Mouse (Mus musculus) urinary bladder, postnatal 4 days (tissue): ENCODE data around the gene Usp3.

Experiments used
- DNase-seq, 2 experiments: peaks; one replicate each; pipeline ENCODE4 v3.0.0; 2021 to 2022; ENCODE audit warnings: low spot score in 2 of 2

Usp3 gene

DNA sequence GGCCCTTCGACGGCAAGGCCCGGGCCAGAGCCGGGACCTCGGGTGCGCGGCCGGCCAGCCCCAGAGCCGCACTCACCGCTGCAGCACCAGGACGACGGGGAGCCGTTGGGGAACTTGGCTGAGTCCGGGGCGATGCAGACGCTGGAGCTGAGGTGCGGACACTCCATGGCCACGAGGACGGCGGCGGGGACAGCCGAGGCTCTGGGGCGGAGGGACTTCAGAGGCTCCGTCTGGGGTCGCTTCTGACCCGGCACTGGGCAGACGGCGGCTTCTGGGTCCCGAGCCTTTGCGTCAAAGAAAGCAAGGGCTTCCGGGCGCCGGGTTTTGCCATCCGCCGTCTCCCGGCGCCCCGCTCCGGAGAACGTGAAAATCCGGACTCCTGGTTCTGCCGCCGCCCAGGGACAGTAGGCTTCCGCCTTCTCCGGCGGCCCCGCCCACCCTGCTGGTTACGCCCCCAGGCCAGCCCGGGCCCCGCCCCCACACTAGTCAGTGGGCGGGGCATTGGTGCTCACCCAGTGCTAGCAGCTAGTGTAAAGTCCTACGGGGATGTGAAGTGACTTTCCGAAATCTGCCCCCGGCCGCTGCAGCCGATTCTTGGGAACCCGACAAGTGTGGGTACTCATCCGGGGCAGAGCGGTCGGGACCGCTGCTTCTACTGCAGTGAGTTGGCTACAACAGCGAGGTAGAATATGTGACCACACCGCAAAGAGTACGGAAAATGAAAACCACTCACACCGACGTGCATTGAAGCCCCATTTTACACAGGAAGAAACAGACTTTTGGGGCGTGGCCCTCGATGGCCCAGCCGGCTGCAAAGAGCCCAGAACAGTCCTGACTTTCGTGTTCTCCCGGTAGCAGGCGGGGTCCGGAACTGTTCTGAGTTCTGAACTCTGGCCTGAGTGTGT, at the start of gene Usp3:
Gene Usp3 (minus strand): TSS at position 435 of the 905 bp plus-strand sequence.
- peak; percentile 96 to 97 for DNase-seq

DNA sequence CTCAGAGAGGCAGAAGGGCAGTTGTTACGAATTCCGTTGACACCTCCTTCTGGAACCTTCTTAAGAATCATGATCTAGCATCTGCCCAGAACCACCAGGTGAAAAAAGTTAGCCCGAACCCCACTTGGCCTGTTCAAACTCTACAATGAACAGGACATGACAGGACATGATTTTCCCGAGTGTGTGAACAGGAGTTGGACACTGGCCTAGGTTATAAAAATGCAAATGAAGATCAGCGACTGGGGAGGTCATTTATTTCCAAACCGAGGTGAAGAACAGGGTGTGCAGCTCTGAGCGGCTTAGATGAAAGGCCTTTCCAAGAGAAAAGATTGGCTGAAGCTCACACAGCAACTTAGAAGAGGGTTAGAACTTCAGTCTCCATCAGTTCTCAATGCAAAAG, 47.5 kb upstream of the Usp3 start:
- no peak for DNase-seq

DNA sequence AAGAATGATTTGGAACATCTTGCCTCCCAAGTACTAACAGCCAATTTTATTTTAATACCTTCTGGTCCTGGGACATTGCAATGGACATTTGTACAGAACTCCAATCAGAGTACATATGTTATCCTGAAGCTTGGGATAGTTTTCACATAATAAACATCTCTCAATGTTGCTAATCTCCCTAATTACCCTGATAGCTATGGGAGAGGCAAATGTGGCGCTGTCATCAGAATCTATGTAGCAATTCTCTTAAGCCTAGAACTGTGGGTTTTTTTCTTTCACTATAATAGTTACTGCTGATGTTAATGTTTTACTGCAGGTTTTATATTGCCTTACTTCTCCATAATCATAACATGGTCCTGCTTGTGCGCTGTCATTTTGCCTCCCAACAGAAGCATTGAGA, 46.7 kb upstream of the Usp3 start:
- no peak for DNase-seq

DNA sequence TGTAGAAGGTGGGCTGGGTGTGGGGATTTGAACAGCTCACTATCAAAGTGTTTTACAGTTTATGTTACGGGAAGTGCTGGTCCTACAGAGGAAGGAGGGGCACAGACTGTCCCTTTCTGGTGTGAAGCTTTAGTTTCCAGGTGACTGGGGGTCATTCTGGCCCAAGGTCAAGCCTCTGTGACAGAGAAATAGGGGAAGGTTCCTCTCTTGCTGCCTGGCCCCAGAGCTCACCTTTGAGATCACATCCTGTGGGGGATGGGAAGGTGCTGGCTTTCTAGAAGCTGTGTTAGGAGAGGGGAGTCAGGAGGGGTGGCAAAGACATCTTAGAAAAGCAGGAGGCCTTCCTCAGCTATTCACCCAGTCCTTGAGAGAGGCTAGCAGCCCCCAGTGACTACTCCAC, 39.5 kb upstream of the Usp3 start:
- no peak for DNase-seq

DNA sequence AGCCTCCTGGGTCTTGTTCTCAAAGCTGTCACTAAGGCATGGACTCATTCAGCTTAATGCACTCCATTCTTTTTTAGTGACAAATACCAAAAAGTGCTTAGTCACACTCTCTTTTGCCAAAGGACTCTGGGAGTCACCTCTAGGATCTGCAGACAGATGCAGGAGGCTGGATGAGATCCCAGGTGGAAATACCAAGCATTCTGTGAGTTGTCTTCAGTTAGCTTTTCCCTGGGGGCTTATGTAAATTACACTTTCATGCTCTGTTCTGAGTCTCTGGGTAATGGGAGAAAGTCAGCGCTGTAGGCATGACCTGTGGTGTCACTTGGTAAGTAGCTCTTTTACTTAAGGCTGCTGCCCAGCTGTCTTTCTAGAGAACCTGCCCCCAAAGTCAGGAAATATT, 38.0 kb upstream of the Usp3 start:
- DNase-seq = no peak

DNA sequence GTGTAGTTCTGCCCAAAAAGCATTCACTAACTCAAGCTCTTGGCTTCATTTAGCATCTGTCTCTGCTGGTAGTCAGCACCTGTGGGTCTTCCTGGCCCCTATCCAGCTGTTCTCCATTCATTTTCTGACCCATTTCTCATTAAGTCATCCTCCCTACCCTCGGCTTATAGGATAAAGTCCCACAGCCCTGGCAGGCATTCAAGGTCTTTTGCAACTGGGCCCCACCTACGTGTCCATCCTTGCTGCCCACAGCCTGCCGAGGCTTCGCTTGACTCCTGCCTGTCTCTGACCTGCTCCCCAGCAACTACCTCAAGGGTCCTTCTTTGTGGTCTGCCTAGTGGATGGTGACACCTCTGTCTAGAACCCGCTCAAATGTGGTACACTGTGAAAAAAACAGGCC, 33.7 kb upstream of the Usp3 start:
- peak; percentile 36 to 63 for DNase-seq

DNA sequence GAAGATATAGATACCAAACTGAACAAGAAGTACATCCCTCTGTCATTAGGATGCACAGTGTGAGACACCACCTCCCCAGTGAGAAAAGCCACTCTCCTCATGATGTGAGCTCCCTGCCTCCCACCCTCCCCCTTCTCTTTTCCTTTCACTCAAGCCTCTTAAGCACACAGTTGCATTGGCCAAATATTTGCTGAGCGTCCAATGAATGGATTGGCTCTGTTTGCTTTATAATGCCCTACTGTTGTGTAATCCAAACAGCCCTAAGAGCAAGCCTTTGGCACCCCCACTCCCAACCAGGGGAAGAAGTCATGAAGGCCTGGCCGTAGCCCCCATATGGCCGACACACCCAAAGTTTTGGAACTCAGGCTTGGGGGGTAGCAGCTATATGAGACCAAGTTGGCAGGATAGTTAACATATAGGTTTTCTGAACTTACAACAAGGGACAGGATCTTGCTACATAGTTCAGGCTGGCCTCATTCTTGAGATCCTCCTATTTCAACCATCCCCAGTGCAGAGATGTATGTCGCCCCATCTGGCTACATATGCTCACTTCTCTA, 33.1 kb upstream of the Usp3 start:
- DNase-seq = no peak

DNA sequence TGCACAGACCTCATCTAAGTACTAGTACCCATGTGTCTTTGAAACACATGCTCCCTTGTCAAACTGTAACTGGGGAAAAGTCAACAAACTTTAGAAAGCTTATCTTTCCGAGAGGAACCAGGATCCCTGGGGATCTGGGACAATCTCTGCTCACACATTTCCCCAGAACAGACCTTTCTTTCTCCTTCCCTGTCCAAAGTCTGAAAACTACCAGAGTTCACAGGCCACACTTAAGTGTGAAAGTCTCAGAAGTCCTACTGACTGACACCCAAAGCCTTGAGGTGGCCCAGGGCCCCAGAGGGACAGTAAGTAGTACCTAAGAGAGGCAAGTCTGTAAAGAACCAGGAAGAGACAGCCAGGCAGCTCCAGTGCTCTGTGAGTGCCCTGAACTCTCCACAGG, 31.9 kb upstream of the Usp3 start:
- no peak for DNase-seq

DNA sequence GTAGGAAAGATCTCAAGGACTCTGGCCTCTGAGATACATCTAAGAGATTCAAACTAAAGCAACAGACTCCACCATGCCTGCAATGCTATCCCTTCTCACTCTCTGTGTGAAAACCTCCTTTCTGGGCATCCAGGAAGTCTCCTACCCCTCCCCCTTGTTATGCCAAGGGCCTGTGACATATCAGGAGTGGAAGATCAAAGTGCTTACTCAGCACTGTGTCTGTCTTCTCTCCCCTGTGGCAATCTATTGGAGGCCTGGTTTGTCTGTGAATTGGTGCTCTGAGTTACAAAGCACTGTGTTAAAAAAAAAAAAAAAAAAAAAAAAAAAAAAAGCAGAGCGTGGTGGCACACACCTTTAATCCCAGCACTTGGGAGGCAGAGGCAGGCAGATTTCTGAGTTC, 30.7 kb upstream of the Usp3 start:
- DNase-seq = no peak

DNA sequence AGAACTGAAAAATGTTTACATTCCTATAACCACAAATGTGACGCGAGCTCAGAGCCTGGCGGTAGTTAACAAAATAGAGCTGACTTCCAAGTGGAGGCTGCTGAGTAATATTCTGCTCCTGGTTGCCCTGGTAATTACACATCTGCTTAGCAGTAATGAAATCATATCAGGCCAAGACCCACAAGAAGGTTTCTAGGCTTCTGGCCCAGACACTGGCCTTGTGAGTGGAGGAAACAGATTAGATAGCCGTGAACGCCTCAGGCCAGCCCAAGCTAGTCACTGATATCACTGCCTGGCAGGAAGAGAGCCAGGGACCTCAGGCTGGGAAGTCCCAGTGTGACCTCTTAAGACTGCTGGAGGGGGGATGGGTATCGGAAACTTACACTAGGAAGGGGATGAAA, 27.6 kb upstream of the Usp3 start:
- DNase-seq = peak; percentile 62 to 68

DNA sequence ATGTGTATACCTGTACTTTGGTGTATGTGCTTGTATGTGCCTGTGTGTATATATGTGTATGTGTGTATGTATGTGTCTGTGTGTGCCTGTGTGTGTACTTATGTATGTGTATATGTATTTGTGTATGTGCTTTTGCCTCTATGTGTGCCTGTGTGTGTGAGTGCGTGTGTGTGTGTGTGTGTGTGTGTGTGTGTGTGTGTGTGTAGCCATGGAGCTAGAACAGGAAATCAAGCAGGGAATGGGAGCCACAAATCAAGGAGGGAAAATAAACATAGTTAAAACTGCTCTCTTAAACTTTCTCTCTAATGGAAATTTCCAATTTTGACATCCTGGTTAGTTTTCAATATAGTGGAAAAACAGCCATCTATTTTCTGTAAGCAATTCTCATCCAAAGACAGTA, 27.1 kb upstream of the Usp3 start:
- no peak for DNase-seq

DNA sequence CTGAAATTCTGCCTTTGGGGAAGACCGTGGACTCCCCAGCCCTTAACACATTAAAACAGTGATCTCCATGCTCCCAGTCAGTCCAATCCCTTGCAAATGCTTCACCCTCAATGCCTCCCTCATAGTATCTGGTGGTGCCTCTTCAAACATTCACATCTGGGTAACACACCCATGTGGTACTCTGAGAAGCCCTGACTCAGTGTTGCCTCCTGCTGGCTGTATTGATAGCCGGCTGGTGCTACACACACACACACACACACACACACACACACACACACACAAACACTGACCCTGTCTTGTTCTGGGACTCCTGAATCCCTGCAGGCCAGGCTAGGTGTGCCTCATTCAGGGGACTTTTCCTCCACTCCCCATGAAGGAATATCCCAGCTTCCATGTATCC, 24.9 kb upstream of the Usp3 start:
- no peak for DNase-seq

DNA sequence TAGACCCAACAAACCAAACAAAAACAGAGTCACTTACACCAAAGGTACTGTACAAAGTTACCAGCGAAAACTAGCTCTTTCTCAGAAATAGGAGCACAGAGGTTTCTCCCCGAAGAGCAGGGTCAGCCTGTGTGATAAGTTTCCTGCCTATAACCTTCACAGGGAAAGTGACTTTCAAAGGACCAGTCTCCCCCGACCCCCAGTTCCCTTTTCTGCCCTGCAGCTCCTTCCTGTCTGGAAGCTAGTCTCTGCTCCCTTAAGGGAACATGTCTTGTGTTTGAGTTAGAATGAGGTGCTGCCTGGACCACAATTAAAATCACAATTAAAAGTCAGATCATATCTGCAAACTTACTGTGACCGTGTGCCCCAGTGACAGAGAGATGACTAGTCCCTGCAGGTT, 23.9 kb upstream of the Usp3 start:
- DNase-seq = no peak

DNA sequence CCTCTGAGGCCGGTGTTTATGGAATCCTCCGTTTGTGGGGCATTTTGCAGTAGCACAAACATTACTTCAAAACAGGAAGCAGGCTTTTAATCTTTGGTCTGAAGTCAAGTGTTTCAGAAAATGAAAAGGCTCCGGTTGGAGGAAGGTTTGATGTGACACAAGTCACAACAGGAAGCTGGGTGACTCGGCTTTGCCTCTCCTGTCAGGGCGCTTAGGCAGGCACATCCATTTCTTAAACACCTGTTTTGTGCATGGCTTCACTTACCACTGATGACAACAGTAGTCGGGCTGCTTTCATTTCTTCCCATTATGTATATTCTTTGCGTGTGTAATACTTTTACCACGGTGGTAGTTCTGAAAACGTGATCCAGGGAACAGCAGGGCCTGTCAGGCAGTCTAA, 22.2 kb upstream of the Usp3 start:
- DNase-seq = no peak

DNA sequence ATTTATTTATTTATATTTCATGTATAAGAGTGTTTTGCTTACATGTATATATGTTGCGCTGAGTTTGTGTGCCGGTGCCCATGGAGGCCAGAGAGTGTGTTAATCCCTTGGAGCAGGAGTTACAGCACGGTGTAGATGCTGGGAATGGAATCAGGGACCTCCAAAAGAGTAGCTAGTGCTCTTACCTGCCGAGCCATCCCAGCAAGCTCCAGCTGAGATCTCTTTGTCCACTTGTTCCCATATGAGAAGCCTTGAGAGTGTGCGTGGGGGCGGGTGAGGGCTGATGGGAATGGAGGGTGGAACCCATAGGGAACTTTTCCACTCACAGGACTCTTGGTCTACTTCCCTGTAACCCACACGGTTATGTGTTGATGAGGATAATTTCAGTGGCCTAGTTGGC, 21.6 kb upstream of the Usp3 start:
- no peak for DNase-seq

DNA sequence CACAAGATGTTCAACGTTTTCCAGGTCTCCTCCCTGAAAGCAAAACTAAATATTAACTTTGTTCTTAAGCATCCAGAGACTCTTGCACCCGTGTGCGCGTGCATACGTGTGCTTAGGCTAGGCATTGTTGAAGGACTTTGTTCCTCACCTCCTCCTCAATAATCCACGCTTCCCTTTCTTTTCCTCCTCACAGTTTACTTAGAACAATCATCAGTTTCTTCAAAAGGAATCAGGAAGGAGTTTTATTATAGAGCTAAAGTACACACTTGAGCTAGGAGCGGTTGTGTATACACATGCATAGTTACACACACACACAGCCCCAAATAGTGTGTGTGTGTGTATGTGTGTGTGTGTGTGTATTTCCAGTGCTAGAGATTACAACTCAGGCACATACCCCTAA, 20.7 kb upstream of the Usp3 start:
- DNase-seq = no peak

DNA sequence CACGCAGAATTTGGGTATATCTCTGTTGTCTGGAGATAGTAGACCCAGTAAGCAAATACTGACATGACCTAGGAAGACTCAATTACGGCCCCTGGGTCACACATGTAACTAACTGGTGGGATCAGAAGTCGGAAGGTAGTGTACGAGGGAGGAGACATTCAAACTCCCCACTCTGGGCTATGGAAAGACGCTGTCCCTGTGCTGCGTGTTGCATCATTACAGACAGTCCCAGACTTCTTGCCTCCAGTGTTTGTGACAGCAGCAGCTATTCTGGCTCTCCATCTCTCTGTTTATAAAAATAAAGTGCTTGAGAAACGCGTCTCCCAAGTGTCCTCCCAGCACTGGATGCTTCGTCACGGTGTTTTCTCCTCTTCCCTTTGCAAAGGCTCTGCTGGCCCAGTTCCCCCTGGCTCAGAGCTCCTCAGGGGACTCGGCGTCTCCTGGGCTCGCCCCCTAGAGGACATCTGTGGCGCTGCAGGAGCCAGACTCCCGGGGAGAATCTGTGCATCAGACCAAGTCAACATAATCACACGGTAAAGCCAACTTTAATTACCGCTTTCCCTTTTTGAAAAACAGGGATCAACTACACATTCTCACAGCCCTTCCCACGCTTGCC, 18.6 kb upstream of the Usp3 start:
- peak; percentile 81 to 93 for DNase-seq

DNA sequence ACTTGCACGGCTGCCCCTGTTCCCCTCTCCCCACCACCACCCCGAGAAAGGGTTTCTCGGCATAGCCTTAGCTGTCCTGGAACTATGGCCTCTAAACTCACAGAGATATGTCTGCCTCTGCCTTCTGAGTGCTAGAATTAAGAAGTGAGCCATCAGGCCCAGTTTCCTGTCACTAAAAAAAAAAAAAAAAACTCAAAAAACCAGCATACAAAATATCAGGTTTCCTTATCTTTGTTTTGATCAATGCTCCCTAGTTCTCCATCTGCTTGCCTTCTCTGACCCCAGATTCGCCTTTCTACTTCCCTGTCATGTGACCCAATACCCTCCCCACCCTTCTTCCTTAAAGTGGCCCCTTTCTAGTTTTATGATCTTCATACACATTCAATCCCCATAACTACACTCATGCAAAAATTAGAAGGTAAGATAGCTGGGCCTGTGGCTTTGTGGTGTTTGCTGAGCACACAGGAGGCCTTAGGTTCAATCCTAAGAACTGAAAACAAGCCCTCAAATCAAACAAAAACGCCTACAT, 15.9 kb upstream of the Usp3 start:
- no peak for DNase-seq

DNA sequence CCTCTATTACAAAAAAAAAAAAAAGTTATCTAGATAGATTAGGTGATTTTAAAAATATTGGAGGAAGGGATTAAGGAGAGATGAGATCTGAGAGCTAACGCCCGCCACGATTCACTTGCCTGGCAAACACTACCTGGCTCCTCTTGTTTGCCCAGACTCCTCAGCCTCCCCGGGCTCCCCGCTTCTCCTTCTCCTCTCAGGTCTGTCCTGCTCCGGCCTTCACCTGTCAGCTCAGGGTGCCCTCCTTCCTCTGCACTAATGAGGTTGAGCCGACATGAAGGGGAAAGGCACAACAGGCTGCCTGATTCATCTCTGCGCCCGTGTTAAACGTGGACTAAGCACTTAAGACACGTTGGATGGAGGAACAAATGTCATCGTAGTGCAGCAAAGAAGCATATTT, 13.9 kb upstream of the Usp3 start:
- DNase-seq = no peak

DNA sequence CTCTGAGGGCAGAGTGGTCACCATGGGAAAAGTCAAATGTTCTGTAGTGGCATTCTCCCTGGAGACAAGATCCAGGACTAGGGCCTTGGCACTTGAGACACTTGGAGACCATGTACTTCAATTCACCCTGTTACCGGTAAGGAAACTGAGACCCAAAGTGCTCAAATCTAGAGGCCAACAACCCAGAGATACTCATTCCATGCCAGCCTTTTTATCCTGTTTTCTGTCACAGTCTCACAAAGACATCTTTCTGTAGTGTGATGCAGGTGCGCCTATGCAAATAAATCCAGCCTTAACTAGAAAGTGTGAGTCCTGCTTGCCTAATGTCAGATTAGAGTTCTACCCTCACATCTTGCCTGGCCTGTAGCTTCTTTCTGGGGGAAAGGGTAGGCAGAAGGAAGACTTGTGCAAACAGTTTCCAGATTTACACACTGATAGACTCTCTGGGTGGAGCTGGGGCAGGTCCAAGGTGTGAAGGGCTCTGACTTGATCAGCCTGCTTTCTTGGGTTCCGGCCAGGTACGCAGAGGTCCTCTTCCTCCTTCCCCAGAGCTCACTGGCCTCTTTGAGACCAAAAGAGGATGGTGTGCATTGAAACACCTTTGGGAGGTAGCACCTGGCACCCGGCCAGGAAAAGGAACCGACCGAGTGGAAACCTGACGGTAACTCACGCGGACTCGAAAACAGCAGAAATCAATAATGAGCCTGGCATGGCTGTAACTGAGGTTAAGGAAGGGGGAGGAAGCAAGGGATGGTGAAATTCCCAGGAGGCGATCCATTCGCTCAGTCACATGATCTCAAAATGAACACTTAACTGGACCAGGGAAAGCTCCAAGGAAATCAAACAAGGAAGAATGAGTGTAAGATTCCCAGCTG, 13.2 kb upstream of the Usp3 start:
- peak; percentile 33 to 63 for DNase-seq

DNA sequence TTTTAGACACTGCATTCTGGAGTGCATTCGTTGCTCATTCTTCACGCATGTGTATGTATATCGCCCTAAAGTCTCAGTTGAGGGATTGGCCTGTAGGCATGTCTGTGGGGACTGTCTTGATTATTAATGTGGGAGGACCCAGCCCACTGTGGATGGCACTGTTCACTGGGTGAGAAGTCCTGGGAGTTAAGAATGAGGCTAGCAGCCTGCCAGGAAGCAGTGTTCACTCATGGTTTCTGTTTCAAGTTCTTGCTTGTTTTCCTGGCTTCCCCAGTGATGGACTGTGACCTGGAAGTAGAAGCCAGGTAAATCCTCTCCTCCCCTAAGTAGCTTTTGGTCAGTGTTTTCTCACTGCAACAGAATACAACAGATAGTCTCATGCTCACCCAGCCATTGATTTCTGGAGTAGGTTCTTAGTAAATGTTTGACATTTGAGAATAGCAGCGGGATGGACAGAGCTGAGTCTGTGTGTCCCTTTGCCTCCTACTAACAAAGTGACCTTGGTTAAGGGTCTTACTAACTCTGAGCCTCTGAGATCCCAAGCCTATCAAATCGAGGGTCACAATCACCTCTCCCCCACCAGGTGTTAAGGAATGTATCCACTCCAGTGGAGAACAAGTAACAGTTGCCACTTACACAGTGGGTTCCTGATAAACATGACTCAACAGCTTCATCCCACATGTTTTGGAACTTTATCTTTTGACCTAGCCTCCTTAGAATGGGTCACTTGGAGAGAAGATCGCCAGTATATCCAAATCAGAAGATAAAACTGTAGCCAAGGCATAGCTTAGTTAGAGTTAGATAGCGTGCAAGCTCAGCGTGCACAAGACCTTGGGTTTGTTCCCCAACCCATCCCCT, 11.6 kb upstream of the Usp3 start:
- no peak for DNase-seq
